Mouse (Mus musculus) forebrain, embryonic 11.5 days (tissue): Measurements from ENCODE around the gene Arhgef1. TPM values are rescaled to one million over a fixed set of nuclear protein-coding genes. Genes with fewer than 3 reads are reported as not detected.

Experiments used
- ATAC-seq: fragments of 200-750 bp; cut with Nextera tagmentation; replicated peaks from 2 replicates; pipeline ENCODE4 v1.8.0; 2017; ENCODE audit warnings: moderate TSS enrichment; ENCODE audit not compliant: low FRiP score
- DNase-seq: peaks from one replicate; pipeline ENCODE4 v3.0.0-alpha.2; 2017; ENCODE audit warnings: low spot score
- H3K27ac ChIP-seq: fragments of 300-500 bp; sonication (generic); 2 replicates; pipeline ENCODE4 v1.5.1; 2014; ENCODE audit warnings: low read depth, low read length
- H3K27me3 ChIP-seq: fragments of 300-500 bp; sonication (generic); 2 replicates; pipeline ENCODE4 v1.6.1; 2014; ENCODE audit warnings: mild to moderate bottlenecking, low read length, mixed read lengths; ENCODE audit not compliant: control insufficient read depth, insufficient read depth
- H3K36me3 ChIP-seq: fragments of 300-500 bp; sonication (generic); 2 replicates; pipeline ENCODE4 v1.6.1; 2014; ENCODE audit warnings: mild to moderate bottlenecking, low read length, moderate library complexity, mixed read lengths; ENCODE audit not compliant: control insufficient read depth, insufficient read depth
- H3K4me1 ChIP-seq: fragments of 300-500 bp; sonication (generic); replicated peaks from 2 replicates; pipeline ENCODE4 v1.6.1; 2014; ENCODE audit warnings: low read length, mixed read lengths; ENCODE audit not compliant: control insufficient read depth, insufficient read depth
- H3K4me2 ChIP-seq: fragments of 300-500 bp; sonication (generic); 2 replicates; pipeline ENCODE4 v1.6.1; 2014; ENCODE audit warnings: low read depth, mild to moderate bottlenecking, low read length, moderate library complexity, mixed read lengths; ENCODE audit not compliant: severe bottlenecking
- H3K4me3 ChIP-seq: fragments of 300-500 bp; sonication (generic); 2 replicates; pipeline ENCODE4 v1.5.1; 2014; ENCODE audit warnings: low read depth, low read length
- H3K9ac ChIP-seq: fragments of 300-500 bp; sonication (generic); 2 replicates; pipeline ENCODE4 v1.6.1; 2014; ENCODE audit warnings: low read length
- H3K9me3 ChIP-seq: fragments of 300-500 bp; sonication (generic); 2 replicates; pipeline ENCODE4 v1.6.1; 2016; ENCODE audit warnings: low read length, mixed read lengths; ENCODE audit not compliant: control insufficient read depth
- WGBS: fragments of 180-500 bp; shearing (Covaris S2); extraction: QIAGEN DNeasy Blood & Tissue Kit; methylation state at CpG from one replicate; pipeline ENCODE4 v1.1.7; 2014; 5-methylcytosine and 5-hydroxymethylcytosine counted together
- polyA plus RNA-seq: library from polyadenylated mRNA; unstranded; fragments of >200 nt; fragmentation: Nextera tagmentation; extraction: Ambion mirVana; gene quantifications from 2 replicates; pipeline ENCODE4 v1.2.1, GENCODE M21; 2014

Gene Arhgef1
- polyA plus RNA-seq, 1 experiment from 2014 or later: 69.5 TPM

GRCm38 (mm10) chr7:24885468-24886307 is 17.0 kb upstream of the Arhgef1 start:
- Histone ChIP-seq H3K4me3 (peak overlapping the region; percentile 98), H3K27me3 (no peaks in the 10 kb centered on the region), H3K4me1 (peaks cover 14% of the 10 kb centered on the region), H3K9me3 (no peaks in the 10 kb centered on the region), H3K36me3 (peaks cover 18% of the 10 kb centered on the region; the same call in 1 of the 2 replicates), H3K9ac (peak overlapping the region; percentile 100), H3K4me2 (peak overlapping the region; percentile 60), H3K27ac (no peak overlapping the region)
- DNase-seq (no peak), ATAC-seq (no peak)
- 49% methylated on average over 12 of the region's 12 CpGs for WGBS

- Histone ChIP-seq H3K4me1 (peaks cover 14% of the 10 kb centered on the region), H3K36me3 (peaks cover 18% of the 10 kb centered on the region; the same call in 1 of the 2 replicates), H3K27ac (no peak overlapping the region), H3K27me3 (no peaks in the 10 kb centered on the region), H3K9ac (peak overlapping the region; percentile 100), H3K4me3 (peak overlapping the region; percentile 98), H3K4me2 (peak overlapping the region; percentile 60), H3K9me3 (no peaks in the 10 kb centered on the region)
- no peak for DNase-seq
- no peak for ATAC-seq
- 79% methylated on average over 4 of the region's 4 CpGs for WGBS
Measured at GRCm38 (mm10) chr7:24886308-24886633, 16.4 kb upstream of the Arhgef1 start.

GRCm38 (mm10) chr7:24887096-24887495 is 15.6 kb upstream of the Arhgef1 start:
- Histone ChIP-seq H3K27me3 (no peaks in the 10 kb centered on the region), H3K4me1 (peaks cover 14% of the 10 kb centered on the region), H3K27ac (no peak overlapping the region), H3K9me3 (no peaks in the 10 kb centered on the region), H3K4me3 (no peak overlapping the region), H3K9ac (peak overlapping the region; percentile 100), H3K36me3 (peaks cover 18% of the 10 kb centered on the region; the same call in 1 of the 2 replicates), H3K4me2 (no peak overlapping the region)
- WGBS: 77% methylated on average over 4 of the region's 4 CpGs
- DNase-seq: no peak
- no peak for ATAC-seq

GRCm38 (mm10) chr7:24889431-24890220 is 13.1 kb upstream of the Arhgef1 start:
- no peak overlapping the region for H3K9ac ChIP-seq
- ATAC-seq (peak; percentile 6; the same call in 1 of the 2 replicates), DNase-seq (no peak)
- no peak overlapping the region for H3K4me2 ChIP-seq
- H3K27me3 ChIP-seq: no peaks in the 10 kb centered on the region
- no peak overlapping the region for H3K27ac ChIP-seq
- H3K4me1 ChIP-seq: peaks cover 14% of the 10 kb centered on the region
- 84% methylated on average over 6 of the region's 6 CpGs for WGBS
- no peak overlapping the region for H3K4me3 ChIP-seq
- no peaks in the 10 kb centered on the region for H3K9me3 ChIP-seq
- peaks cover 18% of the 10 kb centered on the region; the same call in 1 of the 2 replicates for H3K36me3 ChIP-seq

- H3K36me3 ChIP-seq: peaks cover 18% of the 10 kb centered on the region; the same call in 1 of the 2 replicates
- H3K9me3 ChIP-seq: no peaks in the 10 kb centered on the region
- no peak overlapping the region for H3K9ac ChIP-seq
- H3K27me3 ChIP-seq: no peaks in the 10 kb centered on the region
- no peak overlapping the region for H3K27ac ChIP-seq
- 28% methylated on average over 10 of the region's 10 CpGs for WGBS
- peak; percentile 57 for ATAC-seq
- no peak overlapping the region for H3K4me2 ChIP-seq
- peak; percentile 85 for DNase-seq
- H3K4me3 ChIP-seq: no peak overlapping the region
- peaks cover 14% of the 10 kb centered on the region for H3K4me1 ChIP-seq
Measured at GRCm38 (mm10) chr7:24890281-24891216, 12.2 kb upstream of the Arhgef1 start.

- ATAC-seq: no peak
- H3K4me3 ChIP-seq: no peak overlapping the region
- DNase-seq: no peak
- H3K36me3 ChIP-seq: peaks cover 13% of the 10 kb centered on the region; the same call in 1 of the 2 replicates
- H3K4me2 ChIP-seq: no peak overlapping the region
- H3K9me3 ChIP-seq: no peaks in the 10 kb centered on the region
- no peak overlapping the region for H3K9ac ChIP-seq
- H3K4me1 ChIP-seq: peaks cover 6% of the 10 kb centered on the region; the same call in 1 of the 2 replicates
- 69% methylated on average over 3 of the region's 3 CpGs for WGBS
- no peak overlapping the region for H3K27ac ChIP-seq
- no peaks in the 10 kb centered on the region for H3K27me3 ChIP-seq
Measured at GRCm38 (mm10) chr7:24891241-24892124, 11.2 kb upstream of the Arhgef1 start.

- peaks cover 3% of the 10 kb centered on the region; the same call in 1 of the 2 replicates for H3K4me1 ChIP-seq
- H3K4me2 ChIP-seq: no peak overlapping the region
- H3K27me3 ChIP-seq: no peaks in the 10 kb centered on the region
- DNase-seq: no peak
- no peak overlapping the region for H3K27ac ChIP-seq
- 68% methylated on average over 2 of the region's 2 CpGs for WGBS
- no peak for ATAC-seq
- H3K4me3 ChIP-seq: no peak overlapping the region
- no peak overlapping the region for H3K9ac ChIP-seq
- H3K36me3 ChIP-seq: peaks cover 13% of the 10 kb centered on the region; the same call in 1 of the 2 replicates
- no peaks in the 10 kb centered on the region for H3K9me3 ChIP-seq
Measured at GRCm38 (mm10) chr7:24892125-24892583, 10.6 kb upstream of the Arhgef1 start.
